Mouse (Mus musculus): ENCODE results near the gene Gm49388.

DNA sequence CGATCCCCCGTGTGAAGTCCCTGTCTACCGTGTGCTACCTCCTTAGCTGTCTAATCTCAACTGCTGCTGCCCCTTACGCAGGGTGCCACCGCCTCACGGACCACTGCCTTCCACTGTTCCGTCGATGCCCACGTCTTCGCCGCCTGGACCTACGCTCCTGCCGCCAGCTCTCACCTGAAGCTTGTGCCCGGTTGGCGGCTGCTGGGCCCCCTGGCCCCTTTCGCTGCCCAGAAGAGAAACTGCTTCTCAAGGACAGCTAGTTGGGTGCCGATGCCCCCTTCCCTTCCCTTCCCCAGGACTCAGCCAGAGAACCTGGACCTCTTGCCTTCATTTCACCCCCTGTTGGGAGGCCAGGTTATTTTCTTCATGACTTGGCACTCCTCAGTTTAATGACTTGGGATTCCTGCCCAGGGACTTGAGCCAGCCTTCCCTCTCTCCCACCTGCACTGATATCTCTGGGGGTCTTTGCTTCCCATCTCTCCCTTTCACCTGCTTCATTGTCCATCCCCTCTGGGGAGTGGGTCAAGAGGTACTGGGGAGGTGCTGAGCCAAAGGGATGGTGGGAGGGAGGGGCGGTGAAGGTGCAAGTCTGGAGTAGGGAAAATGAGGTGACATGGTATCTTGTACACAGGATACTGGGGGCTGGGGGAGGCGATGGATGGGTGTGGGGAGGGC is 17.6 kb upstream of the Gm49388 start:
- TF ChIP-seq POLR2AphosphoS2 (IDR thresholded peaks at IDR 0.05; ENCODE audit: insufficient read length, low read depth) (no peak), MAX (IDR thresholded peaks at IDR 0.05; ENCODE audit: low read depth) (no peak), POLR2A (IDR thresholded peaks at IDR 0.05; ENCODE audit: insufficient read length, low read depth) (no peak), USF1 (IDR thresholded peaks at IDR 0.05; ENCODE audit: low read depth) (no peak), TCF3 (IDR thresholded peaks at IDR 0.05; ENCODE audit: insufficient read length, low read depth) (no peak), MYOD1 (IDR thresholded peaks at IDR 0.05; ENCODE audit: control insufficient read depth in 1 of 3, insufficient read length in 2 of 3, low read depth in 2 of 3) (no peak), E2F4 (IDR thresholded peaks at IDR 0.05; ENCODE audit: insufficient read depth) (no peak), TCF12 (IDR thresholded peaks at IDR 0.05; ENCODE audit: insufficient read depth, poor library complexity, severe bottlenecking) (no peak), CEBPB (IDR thresholded peaks at IDR 0.05; ENCODE audit: insufficient read depth, poor library complexity, severe bottlenecking) (no peak), SRF (IDR thresholded peaks at IDR 0.05; ENCODE audit: control insufficient read depth, insufficient read length, low read depth) (no peak), MYOG (IDR thresholded peaks at IDR 0.05; ENCODE audit: control insufficient read depth in 1 of 3, insufficient read depth in 1 of 3, insufficient read length in 2 of 3, low read depth in 2 of 3) (no peak), REST (IDR thresholded peaks at IDR 0.05; ENCODE audit: insufficient read depth, insufficient read length) (no peak)

Data from myocyte (in vitro differentiated cells).